Mouse (Mus musculus) cerebellum, adult 2 months (tissue): Measurements from ENCODE around the gene Gucy2c.

Experiments
- CTCF ChIP-seq: fragments of 200-500 bp; IDR thresholded peaks from 2 replicates; pipeline ENCODE4 v1.5.1; 2011; ENCODE audit warnings: low read depth, mild to moderate bottlenecking, control low read depth, low read length, moderate library complexity, borderline replicate concordance; ENCODE audit not compliant: insufficient read depth
- POLR2A ChIP-seq: fragments of 200-500 bp; IDR thresholded peaks from 2 replicates; pipeline ENCODE4 v1.6.1; 2011; ENCODE audit warnings: low read length, control low read depth, borderline replicate concordance; ENCODE audit not compliant: insufficient read depth

DNA sequence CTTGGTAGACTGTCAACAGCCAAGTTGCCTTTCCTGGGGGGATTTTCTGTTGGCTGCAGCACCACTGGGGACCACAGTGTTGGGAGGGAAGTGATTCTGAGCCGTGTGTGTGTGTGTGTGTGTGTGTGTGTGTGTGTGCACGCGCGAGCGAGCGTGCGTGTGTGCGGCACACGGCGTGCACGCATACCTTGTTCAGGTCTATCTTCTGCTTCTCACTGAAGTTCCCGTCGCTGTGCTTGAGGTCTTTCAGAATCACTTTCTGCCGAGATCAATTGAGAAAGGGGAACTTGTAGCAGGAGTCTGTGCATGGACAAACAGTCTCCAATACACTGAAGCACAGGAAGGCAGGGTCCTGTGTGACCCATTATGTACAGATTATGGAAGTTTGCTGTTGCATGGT, 53.4 kb downstream of the Gucy2c start:
- TF ChIP-seq CTCF (no peak), POLR2A (no peak)
